Mouse (Mus musculus) duodenum, adult 2 months (tissue): ENCODE measurements around the gene Itpkc. TPM values are rescaled to one million over a fixed set of nuclear protein-coding genes. Genes with fewer than 3 reads are reported as not detected.

Source experiments
- polyA plus RNA-seq: library from polyadenylated mRNA; depleted of rRNA; stranded (reverse); fragments of >200 nt; gene quantifications from 2 replicates; pipeline ENCODE4 v1.2.3, GENCODE M21; 2012; ENCODE audit warnings: low replicate concordance; rRNA removed

Gene Itpkc
- 15.1 and 25.8 TPM in 2 replicates for polyA plus RNA-seq

DNA sequence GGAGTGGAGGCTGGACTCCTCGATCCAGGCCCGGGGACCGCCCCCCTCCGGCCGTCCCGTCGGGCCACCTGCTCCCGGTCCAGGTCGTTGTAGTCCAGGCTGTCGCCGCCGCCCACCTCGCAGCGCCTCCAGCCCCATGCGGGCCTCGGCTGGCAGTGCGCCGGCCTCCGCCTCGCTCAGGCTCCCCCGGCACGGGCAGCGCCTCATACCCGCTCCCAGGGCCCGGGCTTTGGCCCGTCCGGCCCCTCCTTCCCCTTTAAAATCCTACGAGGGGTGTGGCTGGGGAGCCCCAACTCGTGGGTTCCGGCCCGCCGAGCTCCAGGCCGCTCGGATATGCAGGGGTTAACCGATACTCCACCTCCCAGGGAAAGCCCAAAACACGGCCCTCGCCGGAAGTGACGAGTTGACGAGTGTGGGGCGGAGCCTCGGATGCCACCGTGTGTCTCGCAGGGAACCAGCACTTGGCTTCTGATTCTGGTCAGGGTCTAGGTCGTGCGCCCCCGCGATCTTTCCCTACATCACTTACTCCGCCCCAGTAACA, at the start of gene Itpkc:
Itpkc (minus strand) TSS at position 381 of the 541 bp plus-strand sequence.

DNA sequence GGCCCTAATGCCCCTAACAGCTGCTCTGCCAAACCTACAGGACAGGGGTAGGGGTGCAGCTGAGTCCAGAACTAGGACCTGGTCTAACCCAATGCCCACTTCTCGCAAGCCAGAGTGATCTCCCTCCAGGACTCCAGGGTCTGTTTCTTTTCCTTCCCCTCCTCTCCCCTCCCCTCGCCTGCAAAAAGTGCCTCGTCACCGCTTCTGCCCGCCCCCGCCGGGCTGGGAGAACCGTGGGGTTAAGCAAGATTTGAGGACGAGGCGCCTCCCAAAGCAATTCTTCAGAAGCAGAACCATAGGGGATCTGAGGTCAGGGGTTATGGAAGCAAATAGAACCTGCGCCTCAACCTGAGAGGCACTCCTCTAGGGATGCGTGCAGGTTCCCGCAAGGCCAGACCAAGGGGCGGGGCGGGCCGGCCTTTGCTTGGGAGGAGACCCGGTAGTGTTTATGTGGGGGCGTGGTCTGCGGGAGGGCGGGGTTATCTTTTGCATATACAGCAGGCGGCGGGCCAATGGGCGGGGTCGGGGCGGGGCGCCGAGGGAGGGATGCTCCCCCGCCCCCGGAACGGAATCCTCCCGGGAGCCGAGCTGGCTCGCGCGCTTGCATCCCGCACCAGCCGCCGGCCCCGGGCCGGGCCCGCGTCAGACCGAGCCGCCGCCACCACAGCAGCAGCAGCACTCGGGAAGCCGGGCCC, 29.9 kb upstream of the Itpkc start, which contains the start of gene Numbl:
Numbl (plus strand) TSS at position 229 of the 695 bp plus-strand sequence.

DNA sequence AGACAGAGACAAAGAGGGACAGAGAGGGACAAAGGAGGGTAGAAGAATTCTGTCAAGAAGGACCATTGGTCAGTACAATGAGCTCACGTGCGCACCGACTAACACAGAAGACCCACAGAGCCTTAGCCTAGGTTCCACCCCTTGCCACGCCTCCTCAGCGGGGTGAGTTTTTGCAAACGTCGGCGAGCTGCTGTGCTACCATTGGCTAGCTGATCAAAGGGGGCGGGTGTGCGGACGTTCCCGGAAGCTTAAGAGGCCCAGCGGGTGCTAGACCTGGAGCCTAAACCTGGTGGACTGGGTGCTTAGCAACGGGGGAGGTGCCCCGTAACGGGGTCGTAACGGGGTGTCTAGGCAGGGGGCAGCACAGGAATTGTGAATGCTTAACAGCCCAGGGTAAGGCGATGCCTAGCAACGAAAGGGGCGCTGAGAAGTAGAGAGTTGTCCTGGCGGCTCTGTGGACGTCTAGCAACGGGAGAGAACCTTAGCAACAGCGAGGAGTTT, 4.4 kb upstream of the Itpkc start, which contains the start of gene Coq8b:
Coq8b (plus strand) TSS at position 243 of the 501 bp plus-strand sequence.

DNA sequence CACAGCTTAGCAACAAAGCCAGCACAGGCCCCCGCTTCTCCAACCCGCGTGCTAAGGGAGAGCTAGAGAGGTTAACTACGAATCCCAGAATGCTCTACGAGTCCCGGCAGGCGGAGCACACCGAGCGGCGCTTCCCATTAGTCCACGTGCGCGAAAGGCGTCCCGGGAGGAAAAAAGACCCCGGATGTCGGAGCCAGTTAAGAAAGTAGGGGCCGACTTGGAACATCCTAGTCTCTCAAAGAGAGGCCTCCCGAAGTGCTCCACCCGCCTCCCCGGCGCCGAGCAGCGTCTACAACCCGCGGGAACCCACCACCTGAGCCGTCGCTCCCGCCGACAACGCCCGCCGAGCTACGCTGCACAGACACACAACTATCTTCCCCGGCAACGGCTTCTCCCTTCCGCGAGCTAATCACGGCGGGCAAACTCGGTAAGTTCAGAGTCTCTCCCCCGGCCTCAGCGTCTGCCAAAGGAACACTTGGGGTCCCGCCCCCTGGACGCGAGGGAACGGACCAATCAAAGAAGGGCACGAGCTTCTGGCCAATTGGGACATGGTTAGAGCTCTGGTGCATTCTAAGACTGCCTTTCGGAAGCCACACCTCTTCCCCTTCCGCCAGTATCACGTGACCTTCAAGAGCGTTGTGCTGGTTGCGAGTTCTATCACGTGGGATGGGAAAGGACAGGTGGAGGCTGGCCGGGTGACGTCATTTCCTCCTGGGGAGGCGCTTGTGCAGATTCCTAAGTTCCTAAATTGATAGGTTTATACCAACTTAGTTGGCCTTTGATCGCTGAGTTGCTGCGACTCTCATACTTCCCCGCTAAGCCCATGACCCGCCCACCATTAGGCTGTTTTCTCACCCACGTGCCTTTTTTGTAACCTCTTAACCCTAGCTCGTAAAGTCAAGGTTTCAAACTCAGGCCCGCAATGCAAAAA, 32.5 kb downstream of the Itpkc start, which contains the start of the genes BC024978 and Snrpa:
BC024978 (plus strand) TSS at position 101 of the 931 bp plus-strand sequence.
Snrpa (minus strand) TSS at position 591 of the 931 bp plus-strand sequence.

DNA sequence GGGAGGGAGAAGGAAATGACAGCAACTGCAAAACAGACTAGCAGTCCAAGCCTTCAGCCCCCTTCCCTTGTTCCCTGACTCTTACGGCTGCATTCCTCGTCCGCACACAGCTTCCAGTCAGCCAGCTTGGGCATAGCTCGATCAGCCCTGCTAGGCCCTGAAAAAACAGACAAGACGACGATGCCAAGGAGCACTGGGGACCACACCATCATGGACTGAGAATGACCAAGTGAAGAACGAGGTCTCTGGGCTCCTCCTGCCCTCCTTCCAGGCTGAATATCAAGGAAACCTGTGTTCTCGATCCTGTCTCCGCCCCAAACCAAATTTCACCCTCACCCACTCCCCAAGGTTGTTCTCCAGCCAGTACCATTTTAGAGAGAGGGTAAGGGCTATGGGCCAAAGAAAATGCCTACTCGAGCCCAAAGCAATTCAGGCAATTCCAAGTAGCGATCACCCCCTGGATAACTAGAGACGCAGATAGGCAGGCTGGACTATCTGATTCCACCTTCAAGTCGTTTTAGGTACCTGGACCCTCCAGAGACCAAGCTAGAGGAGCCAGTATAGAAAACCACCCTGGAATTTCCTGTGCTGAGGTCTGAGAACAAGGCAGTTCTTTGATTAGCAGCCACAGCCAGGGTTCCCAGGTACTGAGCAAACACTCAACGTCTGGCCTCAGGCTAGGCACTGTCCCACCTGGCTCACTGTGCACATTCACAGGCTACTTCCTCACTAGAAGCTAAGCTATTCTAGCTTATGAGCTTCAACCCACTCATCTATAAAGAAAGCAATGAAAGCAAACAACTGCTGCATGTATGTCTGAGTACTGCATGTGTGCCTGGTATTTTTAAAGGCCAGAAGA, 47.4 kb downstream of the Itpkc start, which contains the start of the genes Gm21983 and Mia:
Gm21983 (minus strand) TSS at position 250 of the 859 bp plus-strand sequence.
Mia (minus strand) TSS at position 321 of the 859 bp plus-strand sequence.

DNA sequence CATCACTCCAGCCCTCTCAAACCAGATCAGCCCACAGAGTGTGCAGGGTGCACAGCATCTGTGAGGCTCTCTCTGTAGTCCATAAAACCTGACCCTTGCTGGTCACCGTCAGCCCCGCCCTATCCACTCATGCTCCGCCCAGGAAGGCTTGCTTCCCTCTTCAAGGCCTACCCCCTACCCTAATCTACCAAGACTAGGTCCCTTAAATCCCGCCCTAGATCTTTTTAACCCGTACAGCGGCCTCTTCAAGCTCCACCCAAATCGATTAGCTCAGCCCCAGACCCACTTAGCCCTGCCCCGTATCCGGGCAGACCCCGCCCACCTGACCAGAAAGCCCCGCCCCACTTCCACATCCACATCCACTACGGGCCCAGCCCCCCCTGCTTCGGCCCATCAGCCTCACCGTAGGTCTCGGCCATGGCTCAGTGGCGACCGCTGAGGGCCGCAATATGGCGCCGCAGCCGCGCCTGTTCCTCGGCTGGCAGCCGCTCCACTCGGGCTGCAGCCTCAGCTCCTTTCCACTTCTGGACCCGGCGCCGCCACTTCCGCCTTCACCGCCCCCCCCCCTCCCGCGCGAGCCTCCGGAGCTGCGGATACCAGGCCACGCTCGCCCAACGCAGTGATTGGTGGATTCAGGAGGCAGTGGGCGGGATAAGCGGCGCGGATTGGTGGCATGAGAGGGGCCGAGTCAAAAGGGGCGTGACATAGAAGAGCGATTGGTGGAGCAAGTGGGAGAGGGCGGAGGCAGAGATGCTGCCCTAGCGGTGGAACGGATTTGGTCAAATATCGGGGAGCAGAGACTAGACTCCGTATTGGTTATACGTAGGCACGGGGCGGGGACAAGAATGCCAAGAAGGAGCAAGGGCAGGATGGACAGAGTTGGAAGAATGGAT, 49.9 kb downstream of the Itpkc start, which contains the start of gene Rab4b:
Rab4b (minus strand) TSS at position 573 of the 893 bp plus-strand sequence.

DNA sequence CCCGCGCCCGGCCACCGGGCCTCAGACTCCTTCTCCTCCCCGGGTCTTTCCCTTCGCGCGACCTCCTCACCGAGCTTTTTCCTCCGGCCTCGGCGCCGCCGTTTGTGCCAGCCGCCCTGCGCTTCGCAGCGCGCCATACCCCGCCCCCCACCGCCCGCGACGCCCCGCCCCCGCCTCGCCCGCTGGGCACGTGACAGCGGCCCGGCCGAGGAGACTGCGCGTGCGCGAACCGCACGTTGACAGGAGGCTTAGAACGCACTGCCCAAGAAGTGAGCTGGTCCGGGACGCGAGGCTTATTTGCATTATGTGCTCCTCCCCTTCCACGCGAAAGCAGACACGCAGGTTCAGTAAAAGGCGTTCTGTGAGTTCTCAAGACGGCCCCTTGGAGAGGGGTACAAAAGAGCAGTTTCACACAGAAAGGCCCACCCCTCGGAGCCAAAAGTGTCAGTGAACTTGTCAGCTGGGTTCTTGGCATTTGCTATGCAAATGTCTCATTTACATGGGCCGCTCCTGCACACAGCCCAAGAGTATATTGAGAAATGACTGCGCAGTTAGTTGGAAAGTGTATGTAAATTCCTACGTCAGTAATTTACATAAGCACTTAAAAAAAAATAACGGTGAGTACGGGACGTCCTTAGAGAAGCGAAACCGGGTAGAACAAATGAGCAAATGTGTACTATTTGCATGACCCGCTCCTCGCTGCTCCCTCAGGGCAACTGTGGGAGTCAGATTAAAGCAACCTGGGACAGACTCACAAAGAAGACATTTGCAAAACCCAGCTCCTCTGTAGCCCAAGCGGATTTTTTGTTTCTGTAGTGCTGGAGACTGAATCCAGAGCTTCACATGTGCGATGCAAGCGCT, 61.6 kb downstream of the Itpkc start, which contains the start of gene Egln2:
Egln2 (minus strand) TSS at position 189 of the 861 bp plus-strand sequence.

Other genes starting within 250 kb of the Itpkc start
- gene Cyp2a12, start 199.6 kb downstream of the Itpkc start, polyA plus RNA-seq, result 0.11 and 0.57 TPM in 2 replicates
- 0.44 and 0.50 TPM in 2 replicates for gene Cyp2f2, start 108.8 kb downstream of the Itpkc start, polyA plus RNA-seq
- not detected in 2 replicates for gene Cyp2t4, start 74.9 kb downstream of the Itpkc start, polyA plus RNA-seq
- gene Egln2, start 61.9 kb downstream of the Itpkc start, polyA plus RNA-seq, result 73.0 and 128 TPM in 2 replicates
- gene Rab4b, start 49.8 kb downstream of the Itpkc start, polyA plus RNA-seq, result 69.3 and 96.8 TPM in 2 replicates
- gene Gm21983, start 47.6 kb downstream of the Itpkc start, polyA plus RNA-seq, result 0.62 TPM in 1 of 2 replicates, not detected in the other
- 0.79 and 4.3 TPM in 2 replicates for gene Mia, start 47.5 kb downstream of the Itpkc start, polyA plus RNA-seq
- 7.4 and 7.5 TPM in 2 replicates for gene BC024978, start 32.9 kb downstream of the Itpkc start, polyA plus RNA-seq
- 149 and 193 TPM in 2 replicates for gene Snrpa, start 32.4 kb downstream of the Itpkc start, polyA plus RNA-seq
- 46.2 and 78.2 TPM in 2 replicates for gene Coq8b, start 4.4 kb upstream of the Itpkc start, polyA plus RNA-seq
- 10.6 and 11.3 TPM in 2 replicates for gene Numbl, start 29.8 kb upstream of the Itpkc start, polyA plus RNA-seq
- 133 and 135 TPM in 2 replicates for gene Ltbp4, start 109.0 kb upstream of the Itpkc start, polyA plus RNA-seq
- gene Shkbp1, start 127.4 kb upstream of the Itpkc start, polyA plus RNA-seq, result 102 and 115 TPM in 2 replicates
- gene Gm20479, start 128.8 kb upstream of the Itpkc start, polyA plus RNA-seq, result not detected in 2 replicates
- gene Sptbn4, start 219.0 kb upstream of the Itpkc start, polyA plus RNA-seq, result 0.30 and 0.39 TPM in 2 replicates
- 87.9 and 102 TPM in 2 replicates for gene Blvrb, start 219.3 kb upstream of the Itpkc start, polyA plus RNA-seq
- 14.9 and 16.7 TPM in 2 replicates for gene Sertad3, start 245.1 kb upstream of the Itpkc start, polyA plus RNA-seq